Mouse (Mus musculus): ENCODE results near the gene Ppp1r18. TPM values are rescaled to one million over a fixed set of nuclear protein-coding genes. Genes with fewer than 3 reads are reported as not detected.

Ppp1r18 gene
- total RNA-seq, 2 experiments from 2014 or later = 9.5 to 10.5 TPM

GRCm38 (mm10) chr17:35907609-35908008 is 42.2 kb downstream of the Ppp1r18 start:
- DNase-seq (ENCODE audit: extremely low spot score in 1 of 2, low spot score in 1 of 2) = no peak

- DNase-seq (ENCODE audit: extremely low spot score in 1 of 2, low spot score in 1 of 2) = no peak
Observed at GRCm38 (mm10) chr17:35909186-35909918, 44.0 kb downstream of the Ppp1r18 start.

DNA sequence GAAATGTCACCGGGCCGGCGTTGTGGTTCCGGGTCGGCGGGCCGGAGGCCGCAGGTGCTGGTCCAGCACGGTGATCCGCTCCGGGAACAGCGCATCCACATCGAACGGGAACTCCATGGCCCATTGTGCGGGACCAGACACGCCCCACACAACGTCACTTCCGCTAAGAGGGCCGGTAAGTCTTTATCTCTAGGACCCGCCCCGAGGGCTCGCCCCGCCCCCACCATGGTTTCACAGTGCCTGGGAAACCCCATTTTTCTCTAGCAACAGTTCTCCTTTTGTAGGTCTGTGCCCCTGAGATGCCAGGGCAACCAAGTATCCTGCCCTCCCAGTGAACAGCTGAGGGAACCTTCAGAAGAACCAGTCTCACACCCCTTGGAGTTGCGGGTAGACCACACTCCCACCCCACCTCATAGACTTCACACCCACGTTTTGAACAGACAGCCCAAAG is 44.6 kb downstream of the Ppp1r18 start, which contains the start of gene Atat1:
TSS of gene Atat1 (minus strand) at position 157 of the 451 bp plus-strand sequence.
- peak; percentile 86 to 92 for DNase-seq (ENCODE audit: extremely low spot score in 1 of 2, low spot score in 1 of 2)

GRCm38 (mm10) chr17:35914975-35915374 is 49.6 kb downstream of the Ppp1r18 start:
- no peak for DNase-seq (ENCODE audit: extremely low spot score in 1 of 2, low spot score in 1 of 2)

DNA sequence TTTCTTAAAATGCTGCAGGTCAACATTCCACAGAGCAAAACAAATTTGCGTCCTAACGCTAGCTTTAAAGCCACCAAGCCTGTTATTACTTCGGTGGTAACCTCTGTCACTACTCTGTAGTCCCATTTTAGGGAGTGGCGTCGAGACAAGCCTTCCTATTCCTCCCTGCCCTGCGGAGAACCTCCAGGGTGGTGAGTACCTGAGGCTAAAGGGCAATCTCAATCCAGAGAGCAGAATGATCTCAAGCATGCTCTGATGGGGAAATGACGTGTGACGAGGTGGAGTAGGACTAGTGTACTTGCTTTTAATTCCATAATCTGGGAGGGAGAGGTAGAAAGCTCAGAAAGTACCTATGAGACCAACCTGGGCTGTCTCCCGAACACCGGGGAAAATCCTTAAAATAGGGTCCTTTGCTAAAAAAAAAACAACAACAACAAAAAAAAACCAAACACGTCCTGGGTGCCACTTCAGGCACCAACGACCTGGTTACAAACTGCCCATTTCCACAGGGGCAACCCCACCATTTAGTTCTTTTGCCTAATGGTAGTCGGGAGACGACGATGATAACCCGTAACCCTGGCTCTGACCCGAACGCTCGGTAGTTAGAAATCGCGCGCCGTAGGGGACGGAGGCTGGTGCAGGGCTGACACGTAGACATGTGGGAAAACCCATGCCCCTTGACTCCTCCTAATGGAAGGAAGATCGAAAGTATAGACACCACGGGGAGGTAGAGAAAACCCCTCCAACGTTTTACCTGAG is 50.3 kb downstream of the Ppp1r18 start:
- peak in 1 of 2 experiments; percentile 29 for DNase-seq (ENCODE audit: extremely low spot score in 1 of 2, low spot score in 1 of 2)

GRCm38 (mm10) chr17:35916297-35917142 is 51.1 kb downstream of the Ppp1r18 start, which contains the start of the genes Mrps18b and Ppp1r10:
Mrps18b (minus strand) TSS chr17:35916389.
Ppp1r10 (plus strand) TSS chr17:35916434.
- DNase-seq (ENCODE audit: extremely low spot score in 1 of 2, low spot score in 1 of 2) = peak; percentile 96 to 97

GRCm38 (mm10) chr17:35917143-35917462 is 51.7 kb downstream of the Ppp1r18 start:
- DNase-seq (ENCODE audit: extremely low spot score in 1 of 2, low spot score in 1 of 2) = no peak

DNA sequence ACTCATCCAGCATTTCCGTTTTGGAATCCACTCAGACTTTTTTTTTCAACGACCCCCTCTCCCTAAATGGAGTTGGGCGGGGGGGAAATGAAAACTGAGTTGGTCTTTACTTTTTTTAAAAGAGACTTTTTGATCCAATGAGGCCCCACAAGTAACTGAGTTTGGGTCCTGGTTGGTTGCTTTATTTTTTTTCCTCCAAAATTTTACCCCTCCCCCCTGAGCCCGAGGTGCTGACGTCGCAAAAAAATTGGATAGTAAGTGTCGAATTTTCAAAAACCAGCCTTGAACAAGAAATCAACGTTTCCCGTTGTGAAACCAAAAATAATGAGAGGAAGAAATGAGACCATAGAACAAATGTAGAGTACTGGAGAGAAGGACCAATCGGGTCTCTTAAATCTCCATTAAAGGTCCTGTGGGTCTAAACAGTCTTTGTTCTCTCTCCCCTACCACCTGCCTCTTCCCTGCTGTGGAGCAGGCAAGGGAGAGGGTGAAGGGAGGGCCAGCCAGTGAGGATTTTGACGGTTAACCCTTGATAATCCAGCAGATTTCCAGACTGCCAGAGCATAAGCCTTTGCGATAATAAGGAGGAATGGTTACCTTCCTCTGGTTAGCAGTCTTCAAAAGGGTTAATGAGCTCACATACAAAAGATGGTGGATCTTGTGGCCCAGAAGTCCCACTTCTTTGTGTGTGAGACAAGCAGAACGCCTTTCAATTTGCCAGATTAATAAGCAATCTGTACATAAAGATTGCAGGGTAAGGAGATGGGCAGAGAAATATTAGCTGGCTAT is 52.3 kb downstream of the Ppp1r18 start:
- peak in 1 of 2 experiments; percentile 43 for DNase-seq (ENCODE audit: extremely low spot score in 1 of 2, low spot score in 1 of 2)

DNA sequence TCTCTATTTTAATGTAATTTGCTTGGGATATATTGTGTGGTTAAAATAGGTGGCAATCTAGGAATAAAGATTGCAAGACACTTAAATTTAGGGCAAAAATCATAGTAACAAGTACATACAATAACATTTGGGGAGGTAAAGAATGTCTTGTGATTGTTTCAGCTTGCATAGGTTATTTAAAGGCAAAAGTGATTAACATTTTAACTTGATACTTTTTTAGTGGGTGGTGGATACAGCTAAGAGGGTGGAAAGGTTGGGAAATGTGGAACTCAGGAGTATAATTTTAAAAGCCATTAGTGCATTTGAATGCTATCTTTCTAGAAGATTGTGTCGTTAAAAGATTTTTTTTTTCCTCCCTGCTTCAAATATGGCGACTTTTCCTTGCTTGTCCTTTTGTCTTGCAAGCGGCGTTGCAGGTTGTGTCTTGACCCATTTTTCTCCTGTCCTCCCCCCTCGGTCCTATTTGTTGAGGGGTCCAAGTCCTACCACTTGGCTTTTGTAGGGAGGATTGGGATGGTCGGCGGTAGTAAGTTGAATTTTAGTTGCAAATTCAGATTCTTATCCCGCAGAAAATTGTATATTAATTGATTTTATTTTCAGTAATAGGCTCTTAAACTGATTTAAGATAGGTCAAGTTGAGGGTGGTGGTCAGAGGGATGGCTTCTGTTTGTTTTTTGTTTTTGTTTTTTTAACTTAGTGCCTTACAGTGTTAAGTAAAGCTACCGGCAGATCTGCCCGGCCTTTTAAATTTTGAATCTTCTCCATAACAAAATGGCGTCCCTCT is 53.1 kb downstream of the Ppp1r18 start:
- DNase-seq (ENCODE audit: extremely low spot score in 1 of 2, low spot score in 1 of 2) = peak in 1 of 2 experiments; percentile 35

DNA sequence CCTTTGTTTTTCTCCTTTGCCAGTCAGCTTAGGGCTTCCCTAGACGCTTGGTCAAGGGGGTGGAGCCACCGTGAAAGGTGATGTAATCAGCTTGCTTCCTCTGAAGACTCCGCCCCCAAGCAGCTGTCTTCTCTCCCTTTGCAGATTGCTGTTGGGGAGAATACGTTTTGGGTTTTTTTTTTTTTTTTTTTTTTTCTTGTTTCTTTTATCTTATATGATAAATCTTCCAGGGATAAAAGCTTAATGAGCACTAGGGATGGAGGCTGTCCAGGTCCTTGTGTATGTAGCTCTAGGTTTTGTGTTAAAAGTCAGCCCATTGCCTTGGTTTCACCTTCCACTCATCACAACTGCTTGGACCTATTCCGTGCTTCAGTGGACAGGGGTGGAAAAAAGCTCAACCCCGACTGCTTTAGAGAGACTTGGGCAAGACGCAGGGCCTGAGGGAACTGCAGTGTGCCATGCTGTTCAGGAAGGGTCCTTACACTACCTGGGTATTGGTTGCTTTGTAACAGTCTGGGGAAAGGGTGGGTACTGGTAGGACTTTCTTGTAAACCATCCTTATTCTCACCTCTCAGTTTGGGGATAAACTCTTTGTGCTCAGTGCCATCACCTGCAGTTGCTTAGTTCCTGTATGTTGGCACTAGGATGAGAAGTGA is 53.8 kb downstream of the Ppp1r18 start:
- peak; percentile 61 to 73 for DNase-seq (ENCODE audit: extremely low spot score in 1 of 2, low spot score in 1 of 2)

GRCm38 (mm10) chr17:35919864-35920301 is 54.5 kb downstream of the Ppp1r18 start:
- no peak for DNase-seq (ENCODE audit: extremely low spot score in 1 of 2, low spot score in 1 of 2)

GRCm38 (mm10) chr17:35920384-35920783 is 55.0 kb downstream of the Ppp1r18 start:
- DNase-seq (ENCODE audit: extremely low spot score in 1 of 2, low spot score in 1 of 2) = no peak

DNA sequence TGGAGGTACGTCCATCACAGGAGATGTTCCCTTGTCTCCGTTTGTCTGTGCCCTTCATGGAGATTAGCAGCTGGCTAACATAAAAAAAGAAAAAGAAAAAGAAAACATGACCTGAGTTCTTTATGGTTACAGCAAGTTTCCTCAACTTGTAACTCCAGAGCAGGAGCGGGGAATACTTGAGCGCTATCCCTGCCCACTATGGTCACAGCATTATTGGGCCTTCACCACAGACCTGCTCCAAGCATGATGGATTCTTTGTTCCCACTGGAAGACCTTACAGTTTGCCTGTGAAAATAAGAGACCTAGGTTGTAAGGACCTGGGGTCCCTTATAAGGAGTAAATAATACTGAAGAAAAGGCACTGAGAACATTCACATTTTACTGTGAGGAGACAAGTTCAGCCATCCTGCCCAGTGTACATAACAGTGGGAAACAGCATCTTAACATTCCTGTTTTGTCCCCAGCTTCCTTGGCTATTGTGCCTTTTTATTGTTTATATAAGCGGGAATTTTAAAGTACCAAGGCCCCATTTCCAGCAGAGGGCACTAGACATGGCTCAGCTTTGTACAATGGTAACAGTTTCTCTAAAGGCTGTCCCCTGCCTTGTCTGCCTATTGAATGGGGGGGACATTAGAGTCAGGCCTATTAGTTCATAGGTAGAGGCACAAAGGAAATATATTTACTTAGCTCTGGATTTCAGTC is 55.6 kb downstream of the Ppp1r18 start:
- no peak for DNase-seq (ENCODE audit: extremely low spot score in 1 of 2, low spot score in 1 of 2)

DNA sequence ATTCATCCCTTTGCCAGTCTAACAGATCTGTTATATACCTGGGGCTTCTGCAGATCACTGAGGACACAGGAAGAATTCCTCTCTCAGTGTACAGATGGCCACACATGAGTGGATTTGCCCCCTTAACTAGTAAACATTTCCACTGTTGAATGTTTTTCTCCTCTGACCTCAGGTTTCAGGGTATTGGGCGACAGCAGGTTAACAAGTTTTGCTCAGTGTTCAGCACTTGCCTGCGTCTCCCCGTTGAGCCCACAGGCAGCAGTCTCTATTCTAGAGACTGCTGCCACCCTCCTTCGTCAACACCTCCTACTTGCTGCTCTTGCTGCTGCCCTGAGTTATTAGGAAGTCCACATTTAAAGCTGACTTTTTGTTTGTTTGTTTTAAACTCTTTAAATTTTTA is 56.3 kb downstream of the Ppp1r18 start:
- no peak for DNase-seq (ENCODE audit: extremely low spot score in 1 of 2, low spot score in 1 of 2)

- DNase-seq (ENCODE audit: extremely low spot score in 1 of 2, low spot score in 1 of 2) = no peak
Observed at GRCm38 (mm10) chr17:35922566-35922965, 57.2 kb downstream of the Ppp1r18 start.

- no peak for DNase-seq (ENCODE audit: extremely low spot score in 1 of 2, low spot score in 1 of 2)
Observed at GRCm38 (mm10) chr17:35923281-35923680, 57.9 kb downstream of the Ppp1r18 start.
